Mouse (Mus musculus) forebrain, embryonic 10.5 days (tissue): ENCODE measurements around the gene Capn1. TPM values are rescaled to one million over a fixed set of nuclear protein-coding genes. Genes with fewer than 3 reads are reported as not detected.

Source experiments
- DNase-seq: peaks from one replicate; pipeline ENCODE4 v3.0.0-alpha.2; 2017; ENCODE audit warnings: low spot score; ENCODE audit errors: extremely low spot score
- H3K27ac ChIP-seq: fragments of 300-500 bp; sonication (generic); 2 replicates; pipeline ENCODE4 v1.5.1; 2016; ENCODE audit warnings: mild to moderate bottlenecking
- H3K27me3 ChIP-seq: fragments of 300-500 bp; sonication (generic); 2 replicates; pipeline ENCODE4 v1.6.1; 2016; ENCODE audit warnings: mild to moderate bottlenecking; ENCODE audit not compliant: poor library complexity, severe bottlenecking
- H3K36me3 ChIP-seq: fragments of 300-500 bp; sonication (generic); replicated peaks from 2 replicates; pipeline ENCODE4 v1.6.1; 2016; ENCODE audit warnings: mild to moderate bottlenecking, moderate library complexity
- H3K4me1 ChIP-seq: fragments of 300-500 bp; sonication (generic); 2 replicates; pipeline ENCODE4 v1.6.1; 2016
- H3K4me3 ChIP-seq: fragments of 300-500 bp; sonication (generic); 2 replicates; pipeline ENCODE4 v1.5.1; 2016; ENCODE audit warnings: mild to moderate bottlenecking, moderate library complexity
- H3K9me3 ChIP-seq: fragments of 300-500 bp; sonication (generic); 2 replicates; pipeline ENCODE4 v1.6.1; 2016; ENCODE audit warnings: mild to moderate bottlenecking, moderate library complexity
- WGBS: fragments of 180-500 bp; shearing (Covaris S2); methylation state at CpG from one replicate; pipeline ENCODE4 v1.1.7; 2016; 5-methylcytosine and 5-hydroxymethylcytosine counted together
- polyA plus RNA-seq: library from polyadenylated mRNA; unstranded; fragments of >200 nt; fragmentation: Nextera tagmentation; extraction: Ambion mirVana; gene quantifications from 2 replicates; pipeline ENCODE4 v1.2.1, GENCODE M21; 2016

Gene Capn1
- polyA plus RNA-seq, 1 experiment from 2014 or later: 3.0 TPM

DNA sequence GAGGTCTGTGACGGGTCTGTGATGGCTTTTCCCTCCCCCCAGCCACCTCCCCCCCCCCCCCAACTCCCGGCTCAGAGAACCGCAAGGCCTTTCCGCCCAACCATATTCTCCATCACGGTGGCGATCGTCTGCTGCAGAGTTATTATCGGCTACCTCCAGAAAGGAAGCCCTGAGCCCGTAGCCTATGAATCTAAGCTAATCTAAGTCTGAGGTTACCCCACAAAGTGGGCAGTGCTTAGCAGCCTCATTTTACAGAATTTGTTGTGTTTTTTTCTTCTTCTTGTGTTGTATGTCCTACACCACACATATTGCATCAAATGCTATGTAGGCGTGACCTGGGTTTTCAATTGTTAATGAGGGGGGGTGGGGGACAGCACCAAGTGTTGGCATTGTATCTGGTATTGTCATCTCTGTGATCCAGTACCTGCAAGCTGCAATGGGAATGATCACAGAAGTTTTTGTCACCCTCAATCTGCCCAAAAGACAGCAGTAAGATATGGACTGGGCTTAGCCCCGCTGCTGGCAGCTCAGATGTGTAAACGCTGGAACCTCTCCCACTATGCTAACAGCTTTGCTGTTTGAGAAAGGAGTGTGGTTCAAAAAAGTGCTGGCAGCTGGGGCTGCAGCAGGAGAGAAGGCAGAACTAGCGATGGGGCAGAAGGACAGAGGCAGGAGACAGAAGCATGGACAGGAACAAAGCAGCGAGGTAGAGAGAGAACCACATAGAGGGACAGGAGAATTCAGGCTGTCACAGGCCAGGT, 15.0 kb upstream of the Capn1 start:
- no peaks in the 10 kb centered on the region for H3K4me1 ChIP-seq
- no peaks in the 10 kb centered on the region for H3K9me3 ChIP-seq
- H3K27me3 ChIP-seq: no peaks in the 10 kb centered on the region
- H3K36me3 ChIP-seq: no peaks in the 10 kb centered on the region
- WGBS: 82% methylated on average over 14 of the region's 14 CpGs
- H3K4me3 ChIP-seq: no peak overlapping the region
- no peak for DNase-seq
- no peak overlapping the region for H3K27ac ChIP-seq

DNA sequence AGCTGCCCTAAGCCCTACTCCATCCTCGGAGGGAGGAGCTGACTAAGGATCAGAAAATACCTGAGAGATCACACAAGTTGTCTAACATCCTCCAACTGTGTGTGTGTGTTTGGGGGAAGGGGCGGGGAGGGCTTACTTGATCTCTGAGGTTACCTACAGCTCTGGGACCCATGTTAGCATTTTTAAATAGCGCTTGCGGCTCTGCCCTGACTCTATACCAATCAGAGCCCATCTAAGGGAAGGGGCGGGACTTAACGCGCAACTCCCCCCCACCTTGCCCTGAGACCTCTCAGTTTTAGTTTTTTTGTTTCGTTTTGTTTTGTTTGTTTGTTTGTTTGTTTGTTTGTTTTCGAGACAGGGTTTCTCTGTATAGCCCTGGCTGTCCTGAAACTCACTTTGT, 13.7 kb upstream of the Capn1 start:
- no peak for DNase-seq
- WGBS: 81% methylated on average over 9 of the region's 9 CpGs
- no peaks in the 10 kb centered on the region for H3K27me3 ChIP-seq
- no peaks in the 10 kb centered on the region for H3K9me3 ChIP-seq
- H3K4me1 ChIP-seq: no peaks in the 10 kb centered on the region
- H3K36me3 ChIP-seq: no peaks in the 10 kb centered on the region
- no peak overlapping the region for H3K4me3 ChIP-seq
- no peak overlapping the region for H3K27ac ChIP-seq

DNA sequence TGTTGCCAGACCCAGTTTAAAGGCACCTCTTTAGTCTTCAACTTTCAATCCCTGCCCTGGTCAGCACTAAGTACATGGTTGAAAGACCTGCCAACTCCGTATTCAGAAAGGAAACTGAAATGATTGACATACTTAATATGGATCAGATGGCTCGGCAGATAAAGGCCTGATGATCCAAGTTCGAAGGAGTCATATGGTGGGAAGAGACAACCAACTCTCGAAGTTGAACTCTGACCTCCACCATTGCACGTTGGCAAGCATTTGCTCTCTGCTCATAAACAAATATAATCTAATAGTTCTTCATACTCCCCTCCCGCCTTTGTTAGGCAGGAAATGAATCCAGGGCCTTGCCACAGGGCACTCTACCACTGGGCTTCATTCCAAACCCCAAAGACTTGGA, 13.3 kb upstream of the Capn1 start:
- H3K27ac ChIP-seq: no peak overlapping the region
- no peaks in the 10 kb centered on the region for H3K9me3 ChIP-seq
- no peaks in the 10 kb centered on the region for H3K36me3 ChIP-seq
- no peaks in the 10 kb centered on the region for H3K4me1 ChIP-seq
- WGBS: 87% methylated on average over 6 of the region's 6 CpGs
- DNase-seq: no peak
- no peaks in the 10 kb centered on the region for H3K27me3 ChIP-seq
- no peak overlapping the region for H3K4me3 ChIP-seq

DNA sequence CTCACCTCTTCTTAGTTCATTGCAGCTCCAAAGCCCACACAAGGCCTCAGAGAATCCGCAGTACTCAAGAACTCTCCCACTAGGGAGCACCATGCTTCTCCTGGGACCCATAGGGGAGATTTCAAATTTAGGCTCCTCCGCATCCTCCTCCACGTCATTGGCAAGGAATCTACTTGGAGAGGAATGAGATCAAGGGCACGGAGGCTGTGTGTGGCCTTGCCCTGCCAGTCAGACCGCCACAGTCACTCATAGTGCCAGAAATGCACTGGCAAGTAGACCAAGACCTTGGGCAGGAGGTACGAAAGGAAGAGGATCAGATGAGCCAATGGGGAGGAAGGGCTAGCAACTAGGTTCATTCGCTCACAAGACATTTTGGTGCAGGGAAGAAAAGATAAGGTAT, 8.2 kb upstream of the Capn1 start:
- peaks cover 3% of the 10 kb centered on the region; the same call in 1 of the 2 replicates for H3K27me3 ChIP-seq
- 86% methylated on average over 7 of the region's 7 CpGs for WGBS
- no peak overlapping the region for H3K4me3 ChIP-seq
- peaks cover 3% of the 10 kb centered on the region; the same call in 1 of the 2 replicates for H3K4me1 ChIP-seq
- no peaks in the 10 kb centered on the region for H3K36me3 ChIP-seq
- H3K9me3 ChIP-seq: no peaks in the 10 kb centered on the region
- no peak overlapping the region for H3K27ac ChIP-seq
- no peak for DNase-seq

DNA sequence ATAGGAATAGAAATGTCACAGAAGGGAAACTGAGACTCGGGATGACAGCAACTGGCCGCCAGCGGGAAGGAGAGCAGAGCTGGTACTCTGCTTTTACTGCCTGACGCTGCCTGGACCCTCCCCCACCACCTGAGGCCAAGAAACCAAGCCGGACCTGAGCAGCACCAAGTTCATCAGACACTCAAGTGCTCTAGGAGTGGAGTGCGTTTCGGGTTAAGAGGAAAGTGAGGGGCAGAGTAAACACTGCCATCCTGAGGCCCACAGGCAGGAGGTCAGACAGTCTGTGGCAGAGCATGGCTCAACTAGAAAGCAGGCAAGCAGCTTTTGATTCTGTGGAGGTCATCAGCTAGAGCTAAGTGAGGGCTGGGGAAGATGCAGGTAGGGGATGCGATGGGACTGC, 7.4 kb upstream of the Capn1 start:
- Histone ChIP-seq H3K27ac (no peak overlapping the region), H3K9me3 (no peaks in the 10 kb centered on the region), H3K27me3 (peaks cover 3% of the 10 kb centered on the region; the same call in 1 of the 2 replicates), H3K4me3 (no peak overlapping the region), H3K36me3 (no peaks in the 10 kb centered on the region), H3K4me1 (peaks cover 3% of the 10 kb centered on the region; the same call in 1 of the 2 replicates)
- 68% methylated on average over 8 of the region's 8 CpGs for WGBS
- no peak for DNase-seq

DNA sequence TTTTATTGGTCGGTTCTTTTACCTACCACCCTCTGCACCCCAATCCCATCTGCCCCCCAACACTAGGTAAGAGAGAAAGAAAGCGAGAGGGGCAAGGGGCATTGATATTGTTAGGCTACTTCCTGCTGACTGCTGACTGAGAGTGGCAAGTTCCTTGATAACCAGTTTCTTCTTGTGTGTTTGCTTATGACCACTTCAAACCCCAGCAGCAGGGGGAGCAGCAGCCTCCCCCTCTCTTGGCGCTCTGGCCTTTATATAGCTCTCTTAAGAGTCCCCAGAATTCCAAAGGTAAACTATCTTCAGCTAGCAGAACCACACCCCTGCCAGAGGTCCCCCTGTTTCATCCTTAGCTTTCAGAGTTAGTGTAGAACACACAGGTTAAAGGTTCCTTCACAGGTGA, 4.6 kb upstream of the Capn1 start:
- Histone ChIP-seq H3K27ac (no peak overlapping the region), H3K4me3 (no peak overlapping the region), H3K36me3 (no peaks in the 10 kb centered on the region), H3K27me3 (peaks cover 31% of the 10 kb centered on the region), H3K9me3 (no peaks in the 10 kb centered on the region), H3K4me1 (peaks cover 15% of the 10 kb centered on the region)
- DNase-seq: no peak
- 59% methylated on average over 3 of the region's 3 CpGs for WGBS

DNA sequence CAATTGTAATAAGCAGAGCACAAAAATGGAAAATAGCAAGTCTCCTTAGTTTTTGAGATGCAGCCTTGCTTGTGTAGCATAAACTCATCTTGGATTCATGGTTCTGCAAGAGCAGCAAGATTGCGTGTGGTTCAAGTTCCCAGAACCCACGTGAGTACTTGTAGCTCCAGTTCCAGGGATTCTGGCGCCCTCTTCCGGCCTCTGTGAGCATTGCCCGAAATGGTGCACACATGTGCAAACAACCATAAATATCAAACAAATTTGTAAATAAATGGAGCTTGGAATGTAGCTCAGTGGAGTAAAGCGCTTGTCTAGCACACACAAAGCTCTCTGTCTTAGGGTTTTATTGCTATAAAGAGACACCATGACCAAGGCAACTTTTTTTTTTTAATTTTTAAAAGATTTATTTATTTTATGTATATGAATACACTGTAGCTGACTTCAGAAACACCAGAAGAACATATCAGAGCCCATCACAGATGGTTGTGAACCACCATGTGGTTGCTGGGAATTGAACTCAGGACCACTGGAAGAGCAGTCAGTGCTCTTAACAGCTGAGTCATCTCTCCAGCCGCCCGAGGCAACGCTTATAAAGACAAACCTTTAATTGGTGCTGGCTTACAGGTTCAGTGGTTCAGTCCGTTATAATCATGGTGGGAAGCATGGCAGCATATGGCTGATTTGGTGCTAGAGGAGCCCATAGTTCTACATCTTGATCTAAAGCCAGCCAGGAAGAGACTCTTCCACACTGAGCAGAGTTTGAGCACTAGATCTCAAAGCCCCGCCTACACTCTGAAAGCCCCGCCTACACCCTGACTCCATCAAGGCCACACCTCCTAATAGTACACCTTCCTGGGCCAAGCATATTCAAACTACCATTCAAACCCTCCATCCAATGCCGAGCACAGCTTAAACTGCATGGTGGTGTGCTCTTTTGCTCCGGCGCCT, 2.7 kb upstream of the Capn1 start:
- Histone ChIP-seq H3K27ac (no peak overlapping the region), H3K27me3 (peaks cover 47% of the 10 kb centered on the region)
- WGBS: 32% methylated on average over 15 of the region's 15 CpGs

DNA sequence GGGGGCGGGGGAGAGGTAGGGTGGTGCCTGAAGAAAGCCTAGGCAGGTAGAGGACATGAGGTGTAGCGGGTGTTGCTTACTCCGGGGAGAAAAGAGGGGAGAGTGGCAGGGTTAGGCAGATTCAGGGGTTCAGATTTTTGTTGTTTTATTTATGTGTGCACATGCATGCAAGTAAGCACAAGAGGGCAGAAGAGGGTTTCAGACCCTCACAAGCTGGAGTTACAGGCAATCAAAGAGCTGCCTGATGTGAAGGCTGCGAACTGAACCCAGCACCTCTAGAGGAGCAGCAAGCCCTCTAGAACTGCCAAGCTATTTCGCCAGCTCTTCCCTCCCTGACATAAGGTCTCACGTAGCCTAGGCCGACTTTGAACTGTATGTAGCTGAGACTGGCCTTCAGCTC, 835 bp upstream of the Capn1 start:
- Histone ChIP-seq H3K4me1 (peaks cover 21% of the 10 kb centered on the region), H3K27ac (no peak overlapping the region), H3K36me3 (no peaks in the 10 kb centered on the region), H3K4me3 (0 out of 2 replicates have a peak overlapping the region, but pooled peaks have one; percentile 66), H3K27me3 (peaks cover 53% of the 10 kb centered on the region), H3K9me3 (no peaks in the 10 kb centered on the region)
- DNase-seq: no peak
- 36% methylated on average over 7 of the region's 7 CpGs for WGBS

More for the DNA sequence above, 2.7 kb upstream of the Capn1 start:
- Histone ChIP-seq H3K9me3 (no peaks in the 10 kb centered on the region), H3K36me3 (no peaks in the 10 kb centered on the region), H3K4me3 (no peak overlapping the region), H3K4me1 (peaks cover 21% of the 10 kb centered on the region)
- peak; percentile 85 for DNase-seq

DNA sequence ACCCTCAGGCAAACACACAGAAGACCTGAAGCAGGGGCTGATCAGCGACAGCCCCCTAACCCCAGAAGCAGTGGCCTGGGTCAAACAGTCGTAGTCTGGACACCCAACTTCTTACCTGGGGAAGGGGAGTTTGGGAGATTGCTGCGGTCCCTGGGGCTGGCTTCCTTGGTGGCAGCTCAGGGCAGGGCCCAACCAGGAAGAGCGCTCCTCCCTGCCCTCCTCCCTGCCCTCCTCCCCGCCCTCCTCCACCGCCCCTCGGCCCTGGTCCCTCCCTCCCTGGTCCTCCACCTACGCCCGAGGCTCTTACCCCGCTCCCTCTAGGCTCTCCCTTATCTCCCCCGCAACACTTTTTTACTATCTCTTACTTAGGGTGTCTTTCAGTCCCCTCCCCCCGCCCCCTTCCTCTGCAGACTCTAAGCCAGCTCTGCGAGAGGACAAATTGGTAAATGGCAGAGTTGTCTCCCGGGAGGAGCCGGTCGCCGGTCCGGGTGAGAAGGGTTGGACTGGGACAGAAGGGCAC, 646 bp downstream of the Capn1 start:
- Histone ChIP-seq H3K4me1 (peaks cover 21% of the 10 kb centered on the region), H3K27ac (peak overlapping the region; percentile 79), H3K9me3 (no peaks in the 10 kb centered on the region), H3K27me3 (peaks cover 53% of the 10 kb centered on the region), H3K4me3 (peak overlapping the region; percentile 66), H3K36me3 (no peaks in the 10 kb centered on the region)
- peak; percentile 21 for DNase-seq
- 1% methylated on average over 15 of the region's 18 CpGs for WGBS

DNA sequence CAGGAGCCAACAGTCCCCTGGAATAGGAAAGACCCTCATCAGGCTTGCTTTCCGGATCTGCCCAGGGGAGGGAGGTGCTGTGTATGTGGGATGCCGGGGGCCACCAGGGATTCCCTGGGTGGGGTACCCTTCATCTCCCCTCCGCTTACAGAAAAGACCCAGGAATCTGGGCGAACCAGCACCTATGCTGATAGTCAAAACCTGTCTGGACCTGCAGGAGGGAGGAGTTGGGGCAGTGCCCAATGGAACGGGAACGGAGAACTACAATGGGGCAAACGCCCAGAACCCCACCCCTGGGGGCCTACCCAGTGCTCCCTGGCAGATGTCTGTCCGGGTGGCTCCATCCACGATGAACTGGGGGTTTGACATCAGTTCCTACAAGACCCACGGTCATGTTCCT, 2.0 kb downstream of the Capn1 start:
- H3K9me3 ChIP-seq: no peaks in the 10 kb centered on the region
- DNase-seq: no peak
- H3K36me3 ChIP-seq: no peaks in the 10 kb centered on the region
- peaks cover 53% of the 10 kb centered on the region for H3K27me3 ChIP-seq
- whole genome bisulfite sequencing: 89% methylated on average over 10 of the region's 10 CpGs
- H3K27ac ChIP-seq: no peak overlapping the region
- H3K4me3 ChIP-seq: no peak overlapping the region
- H3K4me1 ChIP-seq: peaks cover 21% of the 10 kb centered on the region

DNA sequence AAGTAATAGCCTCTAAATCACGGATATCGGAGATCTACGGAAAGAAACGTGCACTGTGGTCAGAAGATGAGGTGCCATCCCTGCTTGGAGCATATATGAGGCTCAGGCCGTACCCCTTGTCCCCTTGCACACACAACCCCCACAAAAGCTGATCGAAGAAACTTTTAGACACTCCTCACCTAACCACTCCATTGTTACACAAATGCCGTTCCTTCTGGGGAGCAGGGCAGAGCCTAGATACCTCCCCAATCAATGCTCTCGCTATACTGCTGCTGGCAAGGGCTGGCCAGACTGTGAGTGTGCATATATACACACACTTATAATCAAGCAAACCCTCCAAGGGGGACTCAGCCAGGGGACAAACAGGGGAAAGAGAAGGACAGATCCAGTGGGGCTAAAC, 6.6 kb downstream of the Capn1 start:
- Histone ChIP-seq H3K27ac (no peak overlapping the region), H3K4me1 (0 out of 2 replicates have a peak, but pooled peaks cover 8% of the 10 kb centered on the region), H3K36me3 (no peaks in the 10 kb centered on the region), H3K4me3 (no peak overlapping the region), H3K27me3 (peaks cover 13% of the 10 kb centered on the region), H3K9me3 (no peaks in the 10 kb centered on the region)
- 69% methylated on average over 8 of the region's 8 CpGs for WGBS
- no peak for DNase-seq

DNA sequence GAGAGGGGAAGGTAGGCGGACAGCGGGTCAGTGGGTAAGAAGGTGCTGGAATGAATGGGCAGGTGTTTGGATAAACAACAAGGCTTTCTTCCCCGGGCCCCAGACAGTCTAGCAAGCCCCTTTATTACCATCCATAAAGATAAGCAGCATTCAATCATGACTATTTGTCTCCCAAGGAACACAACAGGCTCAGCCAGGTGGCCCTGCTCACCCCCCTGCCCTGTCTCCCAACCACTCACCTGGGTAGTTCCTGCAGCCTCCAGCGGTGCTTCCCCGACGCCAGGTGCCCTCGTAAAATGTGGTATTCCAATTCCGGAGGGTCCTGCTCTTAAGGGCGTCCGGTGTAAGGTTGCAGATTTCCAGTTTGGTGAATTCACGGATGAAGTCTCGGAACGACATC, 8.7 kb downstream of the Capn1 start:
- DNase-seq: no peak
- Histone ChIP-seq H3K27ac (no peak overlapping the region), H3K4me1 (0 out of 2 replicates have a peak, but pooled peaks cover 8% of the 10 kb centered on the region), H3K36me3 (no peaks in the 10 kb centered on the region), H3K27me3 (no peaks in the 10 kb centered on the region), H3K9me3 (no peaks in the 10 kb centered on the region), H3K4me3 (no peak overlapping the region)
- 90% methylated on average over 13 of the region's 13 CpGs for WGBS
